Mouse (Mus musculus): ENCODE measurements around the gene Sox5. TPM values are rescaled to one million over a fixed set of nuclear protein-coding genes. Genes with fewer than 3 reads are reported as not detected.

Gene Sox5
- polyA plus RNA-seq, 1 experiment from 2014 or later: 27.0 TPM

DNA sequence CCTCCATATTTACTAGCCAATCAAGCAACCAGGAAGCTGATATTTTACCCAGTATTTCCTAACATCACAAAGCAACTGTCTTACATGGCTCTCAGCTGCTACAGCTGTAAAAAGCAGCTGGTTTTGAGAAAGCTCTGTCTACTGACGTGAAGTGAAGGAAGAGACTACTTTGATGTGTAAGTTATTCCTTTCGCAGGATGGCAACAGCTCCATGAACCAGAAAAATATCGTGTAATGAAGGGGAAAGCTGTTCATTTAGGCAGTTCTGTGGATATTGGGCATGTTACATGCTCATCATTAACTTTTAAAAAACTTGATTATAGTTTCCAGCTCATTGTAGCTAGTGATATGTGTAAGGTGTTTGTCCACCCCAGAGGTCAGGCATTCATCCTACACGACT lies 443.6 kb downstream of the Sox5 start:
- no peak overlapping the region for H3K27ac ChIP-seq
- no peaks in the 10 kb centered on the region for H3K27me3 ChIP-seq (ENCODE audit: control insufficient read depth, insufficient read depth, low read length)
- no peak for DNase-seq (ENCODE audit: low spot score)
- 0 out of 2 replicates have a peak, but pooled peaks cover 5% of the 10 kb centered on the region for H3K9me3 ChIP-seq (ENCODE audit: control insufficient read depth, low read length)
- no peak overlapping the region for H3K9ac ChIP-seq
- whole genome bisulfite sequencing: 48% methylated on average over 4 of the region's 4 CpGs
- H3K4me3 ChIP-seq (replicated peaks; ENCODE audit: low read length): no peak overlapping the region
- peaks cover 7% of the 10 kb centered on the region; the same call in 1 of the 2 replicates for H3K4me1 ChIP-seq (replicated peaks; ENCODE audit: control insufficient read depth, insufficient read depth, low read length)
- H3K36me3 ChIP-seq (replicated peaks; ENCODE audit: control insufficient read depth, insufficient read depth): no peaks in the 10 kb centered on the region
- ATAC-seq (ENCODE audit: low FRiP score): no peak
- no peak overlapping the region for H3K4me2 ChIP-seq (replicated peaks)

DNA sequence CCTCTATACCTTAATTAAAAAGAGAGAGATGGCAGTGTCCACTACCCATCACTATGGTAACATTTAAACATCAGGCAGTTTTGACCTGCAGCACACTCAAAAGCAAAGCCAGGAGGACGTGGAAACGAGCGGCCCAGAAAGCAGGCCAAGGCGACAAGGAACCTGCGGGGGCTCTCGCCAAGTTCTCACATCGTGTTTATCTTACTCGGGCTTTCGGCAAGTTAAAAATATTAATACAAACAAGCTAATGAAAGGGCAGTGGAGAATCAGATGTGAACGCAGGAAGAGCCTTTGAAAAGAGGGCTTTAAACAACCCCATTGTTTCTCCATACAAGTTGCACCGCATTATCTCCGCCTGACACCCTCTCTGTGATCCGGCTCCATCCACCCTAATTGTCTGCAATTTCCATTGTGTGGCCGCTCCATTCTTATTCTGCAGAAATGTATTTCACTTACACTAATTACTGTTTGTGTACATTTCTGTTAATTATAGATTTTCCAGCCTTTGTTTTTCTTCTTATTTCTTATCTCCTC lies 444.3 kb downstream of the Sox5 start:
- no peak overlapping the region for H3K27ac ChIP-seq
- ATAC-seq (ENCODE audit: low FRiP score) (no peak), DNase-seq (ENCODE audit: low spot score) (no peak)
- H3K9ac ChIP-seq: 0 out of 2 replicates have a peak overlapping the region, but pooled peaks have one; percentile 1
- H3K4me2 ChIP-seq (replicated peaks): peak overlapping the region; percentile 29; the same call in 1 of the 2 replicates
- peaks cover 7% of the 10 kb centered on the region; the same call in 1 of the 2 replicates for H3K4me1 ChIP-seq (replicated peaks; ENCODE audit: control insufficient read depth, insufficient read depth, low read length)
- no peaks in the 10 kb centered on the region for H3K36me3 ChIP-seq (replicated peaks; ENCODE audit: control insufficient read depth, insufficient read depth)
- 0 out of 2 replicates have a peak, but pooled peaks cover 5% of the 10 kb centered on the region for H3K9me3 ChIP-seq (ENCODE audit: control insufficient read depth, low read length)
- no peaks in the 10 kb centered on the region for H3K27me3 ChIP-seq (ENCODE audit: control insufficient read depth, insufficient read depth, low read length)
- no peak overlapping the region for H3K4me3 ChIP-seq (replicated peaks; ENCODE audit: low read length)
- 6% methylated on average over 14 of the region's 14 CpGs for WGBS

DNA sequence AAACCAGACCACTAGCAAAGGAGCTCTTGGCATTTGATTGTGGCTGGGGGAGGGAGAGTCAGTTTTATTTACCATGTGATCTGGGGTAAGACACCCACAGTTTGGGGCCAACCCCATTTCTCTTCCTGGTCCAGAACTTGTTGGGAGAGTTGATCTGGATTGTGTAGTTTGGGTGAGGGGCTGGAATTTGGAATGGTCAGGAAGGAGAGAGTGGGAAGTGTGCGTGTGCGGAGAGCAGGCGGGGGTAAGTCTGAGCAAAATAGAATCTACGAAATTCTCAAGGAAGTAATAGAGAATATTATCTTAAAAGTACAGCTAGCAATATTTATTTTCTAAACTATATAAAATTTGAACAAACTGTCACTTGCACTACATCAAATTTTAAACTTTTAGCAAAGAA lies 445.0 kb downstream of the Sox5 start:
- Histone ChIP-seq H3K4me2 (replicated peaks) (no peak overlapping the region), H3K27ac (no peak overlapping the region), H3K36me3 (replicated peaks; ENCODE audit: control insufficient read depth, insufficient read depth) (no peaks in the 10 kb centered on the region), H3K4me3 (replicated peaks; ENCODE audit: low read length) (no peak overlapping the region), H3K9ac (no peak overlapping the region), H3K4me1 (replicated peaks; ENCODE audit: control insufficient read depth, insufficient read depth, low read length) (peaks cover 7% of the 10 kb centered on the region; the same call in 1 of the 2 replicates), H3K27me3 (ENCODE audit: control insufficient read depth, insufficient read depth, low read length) (no peaks in the 10 kb centered on the region), H3K9me3 (ENCODE audit: control insufficient read depth, low read length) (0 out of 2 replicates have a peak, but pooled peaks cover 5% of the 10 kb centered on the region)
- no peak for ATAC-seq (ENCODE audit: low FRiP score)
- DNase-seq (ENCODE audit: low spot score): no peak
- 91% methylated on average over 4 of the region's 4 CpGs for WGBS

DNA sequence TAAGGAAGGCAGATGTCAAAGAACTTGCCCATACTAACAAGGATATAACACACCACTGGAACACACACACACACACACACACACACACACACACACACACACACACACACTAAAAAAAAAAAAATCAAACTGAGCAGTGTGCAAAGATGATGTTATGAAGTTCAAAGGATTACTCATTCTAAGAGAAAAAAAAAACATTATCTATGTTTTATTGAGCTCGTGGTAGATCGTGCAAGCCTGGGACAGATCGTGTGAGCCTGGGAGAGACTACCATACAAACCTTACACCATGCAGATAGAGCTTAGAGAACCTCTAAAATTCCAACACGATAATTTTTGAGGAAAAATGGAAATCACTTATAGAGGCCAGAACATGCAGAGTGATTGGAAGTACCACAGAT lies 448.6 kb downstream of the Sox5 start:
- no peak overlapping the region for H3K9ac ChIP-seq
- 96% methylated on average over 4 of the region's 4 CpGs for WGBS
- no peaks in the 10 kb centered on the region for H3K9me3 ChIP-seq (ENCODE audit: control insufficient read depth, low read length)
- H3K4me1 ChIP-seq (replicated peaks; ENCODE audit: control insufficient read depth, insufficient read depth, low read length): peaks cover 7% of the 10 kb centered on the region; the same call in 1 of the 2 replicates
- H3K36me3 ChIP-seq (replicated peaks; ENCODE audit: control insufficient read depth, insufficient read depth): no peaks in the 10 kb centered on the region
- DNase-seq (ENCODE audit: low spot score) (no peak), ATAC-seq (ENCODE audit: low FRiP score) (no peak)
- no peak overlapping the region for H3K27ac ChIP-seq
- H3K27me3 ChIP-seq (ENCODE audit: control insufficient read depth, insufficient read depth, low read length): no peaks in the 10 kb centered on the region
- no peak overlapping the region for H3K4me2 ChIP-seq (replicated peaks)
- H3K4me3 ChIP-seq (replicated peaks; ENCODE audit: low read length): no peak overlapping the region

DNA sequence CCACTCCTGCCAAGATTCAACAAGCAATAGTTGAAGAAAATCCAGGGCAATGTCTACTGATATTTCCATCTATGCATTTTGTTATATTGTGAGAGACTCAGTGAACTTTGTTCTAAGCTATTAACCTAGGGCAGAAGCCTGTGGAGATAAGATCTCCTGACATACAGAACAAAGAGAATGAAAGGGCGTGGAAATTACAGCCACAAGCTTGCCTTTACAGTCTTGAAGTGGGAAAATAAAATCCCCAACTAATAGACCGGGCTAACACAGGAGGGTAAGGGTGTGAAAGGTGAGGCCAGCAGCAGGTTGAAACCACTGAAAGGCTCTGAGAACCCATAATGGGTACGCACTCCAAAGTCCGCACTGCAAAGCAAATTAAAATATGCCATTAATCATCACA lies 449.8 kb downstream of the Sox5 start:
- no peak for ATAC-seq (ENCODE audit: low FRiP score)
- Histone ChIP-seq H3K36me3 (replicated peaks; ENCODE audit: control insufficient read depth, insufficient read depth) (no peaks in the 10 kb centered on the region), H3K4me1 (replicated peaks; ENCODE audit: control insufficient read depth, insufficient read depth, low read length) (no peaks in the 10 kb centered on the region), H3K27me3 (ENCODE audit: control insufficient read depth, insufficient read depth, low read length) (no peaks in the 10 kb centered on the region), H3K4me3 (replicated peaks; ENCODE audit: low read length) (no peak overlapping the region), H3K27ac (no peak overlapping the region), H3K9me3 (ENCODE audit: control insufficient read depth, low read length) (no peaks in the 10 kb centered on the region), H3K9ac (no peak overlapping the region), H3K4me2 (replicated peaks) (no peak overlapping the region)
- no peak for DNase-seq (ENCODE audit: low spot score)
- 76% methylated on average over 4 of the region's 4 CpGs for WGBS

DNA sequence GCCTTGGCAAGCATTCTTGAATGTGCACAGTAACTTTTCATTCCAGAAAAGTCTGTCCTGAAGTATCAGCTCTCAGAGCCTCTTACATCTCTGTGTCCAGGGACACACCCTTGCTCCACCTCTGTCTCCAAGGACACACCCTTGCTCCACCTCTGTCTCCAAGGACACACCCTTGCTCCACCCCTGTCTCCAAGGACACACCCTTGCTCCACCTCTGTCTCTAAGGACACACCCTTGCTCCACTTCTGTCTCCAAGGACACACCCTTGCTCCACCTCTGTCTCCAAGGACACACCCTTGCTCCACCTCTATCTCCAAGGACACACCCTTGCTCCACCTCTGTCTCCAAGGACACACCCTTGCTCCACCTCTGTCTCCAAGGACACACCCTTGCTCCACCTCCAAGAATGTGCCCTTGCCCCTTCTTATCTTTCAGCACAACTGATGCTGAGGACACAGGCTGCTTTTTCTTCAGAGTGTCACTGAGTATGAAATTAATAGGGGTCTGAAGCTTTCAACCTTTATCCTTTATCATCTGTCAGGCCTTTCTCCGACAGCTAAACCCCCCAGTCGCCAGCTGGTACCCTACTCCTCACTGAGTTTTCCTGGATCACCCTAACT lies 452.4 kb downstream of the Sox5 start:
- Histone ChIP-seq H3K4me3 (replicated peaks; ENCODE audit: low read length) (no peak overlapping the region), H3K9me3 (ENCODE audit: control insufficient read depth, low read length) (no peaks in the 10 kb centered on the region), H3K9ac (no peak overlapping the region), H3K4me1 (replicated peaks; ENCODE audit: control insufficient read depth, insufficient read depth, low read length) (no peaks in the 10 kb centered on the region), H3K36me3 (replicated peaks; ENCODE audit: control insufficient read depth, insufficient read depth) (no peaks in the 10 kb centered on the region), H3K27me3 (ENCODE audit: control insufficient read depth, insufficient read depth, low read length) (no peaks in the 10 kb centered on the region), H3K4me2 (replicated peaks) (no peak overlapping the region), H3K27ac (no peak overlapping the region)
- DNase-seq (ENCODE audit: low spot score) (no peak), ATAC-seq (ENCODE audit: low FRiP score) (no peak)
- WGBS: 69% methylated on average over 2 of the region's 2 CpGs

DNA sequence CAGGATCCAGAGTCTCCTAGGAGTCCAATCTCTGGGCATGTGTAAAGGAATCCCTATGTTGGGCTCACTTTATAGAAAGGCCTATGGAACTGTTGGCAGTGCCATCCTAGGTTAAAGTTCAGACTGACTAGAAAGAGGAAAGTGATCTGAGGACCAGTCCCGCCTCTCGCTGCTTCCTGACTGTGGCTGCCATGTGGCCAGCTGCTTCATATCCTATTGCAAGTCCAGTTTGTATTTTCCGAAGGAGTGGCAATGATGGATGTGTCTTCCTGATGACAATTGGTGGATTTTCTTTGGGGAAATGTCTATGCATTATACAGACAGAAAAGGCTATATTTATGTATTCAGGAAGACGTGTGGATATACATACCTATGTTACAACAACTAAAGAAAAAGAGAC lies 453.0 kb downstream of the Sox5 start:
- Histone ChIP-seq H3K27ac (no peak overlapping the region), H3K27me3 (ENCODE audit: control insufficient read depth, insufficient read depth, low read length) (no peaks in the 10 kb centered on the region), H3K4me3 (replicated peaks; ENCODE audit: low read length) (no peak overlapping the region), H3K4me1 (replicated peaks; ENCODE audit: control insufficient read depth, insufficient read depth, low read length) (no peaks in the 10 kb centered on the region), H3K4me2 (replicated peaks) (no peak overlapping the region), H3K9ac (no peak overlapping the region), H3K36me3 (replicated peaks; ENCODE audit: control insufficient read depth, insufficient read depth) (no peaks in the 10 kb centered on the region), H3K9me3 (ENCODE audit: control insufficient read depth, low read length) (no peaks in the 10 kb centered on the region)
- DNase-seq (ENCODE audit: low spot score): no peak
- ATAC-seq (ENCODE audit: low FRiP score): no peak
- 87% methylated on average over 4 of the region's 4 CpGs for WGBS

DNA sequence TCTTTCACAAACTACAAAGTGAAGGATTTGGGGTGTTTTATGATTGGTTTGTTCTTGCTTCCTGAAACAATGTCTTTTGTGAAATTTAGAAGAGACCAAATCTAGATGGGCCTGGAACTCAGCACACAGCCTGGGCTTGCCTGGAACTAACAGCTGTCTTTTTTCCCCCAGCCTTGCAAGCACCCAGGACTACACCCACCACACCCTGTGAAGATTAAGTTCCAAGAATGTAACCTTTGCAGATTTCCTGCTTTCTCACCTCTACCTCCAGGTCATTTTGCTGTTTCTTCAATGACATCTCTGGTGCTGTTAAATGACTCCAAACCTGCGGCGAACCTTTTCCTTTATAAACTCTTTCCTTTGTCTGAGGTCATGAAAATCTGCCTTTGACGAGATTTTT lies 455.0 kb downstream of the Sox5 start:
- no peaks in the 10 kb centered on the region for H3K4me1 ChIP-seq (replicated peaks; ENCODE audit: control insufficient read depth, insufficient read depth, low read length)
- ATAC-seq (ENCODE audit: low FRiP score) (no peak), DNase-seq (ENCODE audit: low spot score) (no peak)
- no peak overlapping the region for H3K27ac ChIP-seq
- no peaks in the 10 kb centered on the region for H3K36me3 ChIP-seq (replicated peaks; ENCODE audit: control insufficient read depth, insufficient read depth)
- no peaks in the 10 kb centered on the region for H3K27me3 ChIP-seq (ENCODE audit: control insufficient read depth, insufficient read depth, low read length)
- H3K4me3 ChIP-seq (replicated peaks; ENCODE audit: low read length): no peak overlapping the region
- H3K9ac ChIP-seq: no peak overlapping the region
- no peak overlapping the region for H3K4me2 ChIP-seq (replicated peaks)
- H3K9me3 ChIP-seq (ENCODE audit: control insufficient read depth, low read length): no peaks in the 10 kb centered on the region
- 84% methylated on average over 3 of the region's 3 CpGs for WGBS

DNA sequence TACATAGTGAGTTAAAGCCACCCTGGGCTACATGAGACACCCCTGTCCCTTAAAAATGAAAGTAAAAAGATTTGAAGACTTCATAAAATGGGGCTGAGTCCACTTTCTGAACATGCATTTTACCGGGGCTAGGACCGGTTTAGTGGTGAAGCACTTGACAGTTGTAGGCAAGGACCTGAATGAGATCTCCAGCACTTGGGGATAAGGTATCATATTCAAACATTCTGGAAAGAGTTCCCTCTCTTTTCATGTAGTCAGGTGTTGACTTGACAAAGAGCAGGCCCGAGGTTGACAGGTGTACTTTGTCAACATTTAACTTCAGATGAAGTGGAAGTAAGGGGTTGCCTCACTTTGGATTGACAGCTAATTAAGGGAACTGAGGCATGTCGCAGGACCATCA lies 458.4 kb downstream of the Sox5 start:
- no peaks in the 10 kb centered on the region for H3K27me3 ChIP-seq (ENCODE audit: control insufficient read depth, insufficient read depth, low read length)
- no peak overlapping the region for H3K27ac ChIP-seq
- no peak for ATAC-seq (ENCODE audit: low FRiP score)
- no peaks in the 10 kb centered on the region for H3K4me1 ChIP-seq (replicated peaks; ENCODE audit: control insufficient read depth, insufficient read depth, low read length)
- no peaks in the 10 kb centered on the region for H3K9me3 ChIP-seq (ENCODE audit: control insufficient read depth, low read length)
- no peak overlapping the region for H3K4me2 ChIP-seq (replicated peaks)
- 93% methylated on average over 4 of the region's 4 CpGs for WGBS
- no peaks in the 10 kb centered on the region for H3K36me3 ChIP-seq (replicated peaks; ENCODE audit: control insufficient read depth, insufficient read depth)
- DNase-seq (ENCODE audit: low spot score): no peak
- no peak overlapping the region for H3K9ac ChIP-seq
- no peak overlapping the region for H3K4me3 ChIP-seq (replicated peaks; ENCODE audit: low read length)
